Mouse (Mus musculus) spleen, postnatal 36 days (tissue): ENCODE measurements at regions not wholly inside any gene's neighbourhood (a gene's known extent, or its start where the extent isn't known, plus 50 kb on each side); places are given as distances from the start of the nearest gene placed in this dataset.

ENCODE experiments used
- DNase-seq, 2 experiments: peaks; one replicate each; pipeline ENCODE4 v3.0.0; 2022; ENCODE audit warnings: low spot score in 2 of 2, mixed read lengths in 1 of 2

- DNase-seq, result no peak
Measured at GRCm38 (mm10) chr15:65733326-65733725, 718.6 kb upstream of the Gm21961 start.

DNA sequence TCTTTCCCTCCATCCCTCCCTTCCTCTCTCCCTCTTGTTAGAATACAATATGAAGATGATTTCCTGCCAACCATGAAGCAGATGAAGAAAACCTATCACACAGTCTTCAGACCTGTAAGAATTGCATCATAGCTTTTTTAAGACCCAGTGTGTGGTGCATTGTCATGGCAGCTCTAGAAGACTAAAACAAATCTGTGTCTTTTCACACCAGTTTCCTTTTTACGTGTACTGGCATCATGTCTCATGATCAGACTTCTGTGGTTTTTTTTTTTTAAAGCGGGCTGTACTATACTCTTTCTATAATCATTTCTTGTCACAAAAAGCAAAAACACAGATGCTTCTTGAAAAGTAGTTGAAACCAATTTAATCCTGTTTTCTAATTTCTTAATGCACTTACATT, 716.6 kb upstream of the Gm21961 start:
- DNase-seq, result no peak

- peak; percentile 20 to 21 for DNase-seq
Measured at GRCm38 (mm10) chr15:65727061-65727460, 712.4 kb upstream of the Gm21961 start.

- no peak for DNase-seq
Measured at GRCm38 (mm10) chr15:65726271-65726670, 711.6 kb upstream of the Gm21961 start.

- DNase-seq, result no peak
Measured at GRCm38 (mm10) chr15:65703559-65703958, 688.9 kb upstream of the Gm21961 start.

DNA sequence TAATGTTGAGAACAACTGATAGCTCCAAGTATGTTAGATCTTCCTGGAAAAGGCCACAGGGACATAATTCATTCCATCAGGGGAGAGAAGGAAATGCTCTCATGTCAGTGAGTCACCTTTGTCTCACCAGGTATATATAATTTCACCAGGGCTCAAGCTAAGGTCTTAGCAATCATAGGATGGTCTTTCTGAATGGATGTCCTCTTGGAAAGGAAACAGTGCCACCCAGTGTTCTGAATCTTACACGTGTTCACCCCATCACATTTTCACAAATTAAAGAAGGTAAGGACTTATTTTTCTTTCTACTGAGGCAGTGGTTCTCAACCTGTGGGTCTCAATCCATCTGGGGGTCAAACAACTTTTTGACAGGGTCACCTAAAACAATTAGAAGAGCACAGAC, 686.8 kb upstream of the Gm21961 start:
- DNase-seq, result no peak

DNA sequence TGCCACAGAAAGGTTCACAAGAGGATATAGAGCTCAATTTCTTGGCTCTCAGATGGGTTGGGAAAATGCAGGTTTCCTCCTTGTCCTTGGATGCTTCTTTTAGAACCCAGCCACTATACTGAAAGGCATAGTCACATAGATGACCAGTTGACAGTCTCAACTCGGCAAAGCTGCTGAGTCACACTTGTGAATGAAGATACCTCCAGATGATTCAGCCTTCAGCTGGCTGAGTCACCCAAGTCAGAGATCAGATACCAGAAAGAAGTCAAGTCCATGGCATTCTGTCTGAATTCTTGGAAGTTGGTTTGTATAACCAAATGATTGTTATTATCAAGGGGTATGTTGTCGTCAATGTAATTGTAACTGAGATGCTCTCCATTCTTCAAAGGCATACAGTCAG, 683.9 kb upstream of the Gm21961 start:
- DNase-seq, result no peak
